Mouse (Mus musculus): ENCODE data around the gene Mlycd. TPM values are rescaled to one million over a fixed set of nuclear protein-coding genes. Genes with fewer than 3 reads are reported as not detected.

The Mlycd gene
- polyA plus RNA-seq, 1 experiment: 4.7 TPM

GRCm38 (mm10) chr8:119395072-119395950 is 633 bp downstream of the Mlycd start:
- Histone ChIP-seq H3K4me3 (replicated peaks; ENCODE audit: control insufficient read depth, low read depth, low read length) (peak overlapping the region; percentile 71), H3K27ac (ENCODE audit: control insufficient read depth, insufficient read depth, low read depth, low read length, poor library complexity) (peak overlapping the region; percentile 93), H3K4me1 (ENCODE audit: control insufficient read depth, insufficient read depth, low read length) (peaks cover 2% of the 10 kb centered on the region)
- 7% methylated on average over 83 of the region's 83 CpGs for WGBS
- TF ChIP-seq CTCF (IDR thresholded peaks at IDR 0.05; ENCODE audit: control insufficient read depth, insufficient read depth, low read length) (no peak), POLR2A (IDR thresholded peaks at IDR 0.05; ENCODE audit: borderline replicate concordance, control insufficient read depth, low read depth, low read length) (no peak)

GRCm38 (mm10) chr8:119398558-119398957 is 3.9 kb downstream of the Mlycd start:
- H3K4me1 ChIP-seq (ENCODE audit: control insufficient read depth, insufficient read depth, low read length): peaks cover 2% of the 10 kb centered on the region
- 60% methylated on average over 9 of the region's 9 CpGs for WGBS
- H3K27ac ChIP-seq (ENCODE audit: control insufficient read depth, insufficient read depth, low read depth, low read length, poor library complexity): no peak overlapping the region
- H3K4me3 ChIP-seq (replicated peaks; ENCODE audit: control insufficient read depth, low read depth, low read length): no peak overlapping the region
- TF ChIP-seq CTCF (IDR thresholded peaks at IDR 0.05; ENCODE audit: control insufficient read depth, insufficient read depth, low read length) (no peak), POLR2A (IDR thresholded peaks at IDR 0.05; ENCODE audit: borderline replicate concordance, control insufficient read depth, low read depth, low read length) (no peak)

- Histone ChIP-seq H3K4me1 (ENCODE audit: control insufficient read depth, insufficient read depth, low read length) (peaks cover 2% of the 10 kb centered on the region), H3K27ac (ENCODE audit: control insufficient read depth, insufficient read depth, low read depth, low read length, poor library complexity) (no peak overlapping the region), H3K4me3 (replicated peaks; ENCODE audit: control insufficient read depth, low read depth, low read length) (no peak overlapping the region)
- 78% methylated on average over 6 of the region's 6 CpGs for WGBS
- TF ChIP-seq CTCF (IDR thresholded peaks at IDR 0.05; ENCODE audit: control insufficient read depth, insufficient read depth, low read length) (no peak), POLR2A (IDR thresholded peaks at IDR 0.05; ENCODE audit: borderline replicate concordance, control insufficient read depth, low read depth, low read length) (no peak)
These were observed 4.6 kb downstream of the Mlycd start for GRCm38 (mm10) chr8:119399255-119399654.

GRCm38 (mm10) chr8:119400122-119400671 is 5.5 kb downstream of the Mlycd start:
- H3K27ac ChIP-seq (ENCODE audit: control insufficient read depth, insufficient read depth, low read depth, low read length, poor library complexity): no peak overlapping the region
- TF ChIP-seq POLR2A (IDR thresholded peaks at IDR 0.05; ENCODE audit: borderline replicate concordance, control insufficient read depth, low read depth, low read length) (no peak), CTCF (IDR thresholded peaks at IDR 0.05; ENCODE audit: control insufficient read depth, insufficient read depth, low read length) (no peak)
- no peak overlapping the region for H3K4me3 ChIP-seq (replicated peaks; ENCODE audit: control insufficient read depth, low read depth, low read length)
- 81% methylated on average over 9 of the region's 9 CpGs for WGBS
- peaks cover 2% of the 10 kb centered on the region for H3K4me1 ChIP-seq (ENCODE audit: control insufficient read depth, insufficient read depth, low read length)

- 80% methylated on average over 3 of the region's 3 CpGs for WGBS
These were observed 6.2 kb downstream of the Mlycd start for GRCm38 (mm10) chr8:119400904-119401303.

GRCm38 (mm10) chr8:119403912-119404311 is 9.2 kb downstream of the Mlycd start:
- WGBS: 75% methylated on average over 10 of the region's 10 CpGs

More at GRCm38 (mm10) chr8:119400904-119401303, 6.2 kb downstream of the Mlycd start:
- Histone ChIP-seq H3K4me1 (ENCODE audit: control insufficient read depth, insufficient read depth, low read length) (no peaks in the 10 kb centered on the region), H3K4me3 (replicated peaks; ENCODE audit: control insufficient read depth, low read depth, low read length) (no peak overlapping the region), H3K27ac (ENCODE audit: control insufficient read depth, insufficient read depth, low read depth, low read length, poor library complexity) (no peak overlapping the region)
- TF ChIP-seq CTCF (IDR thresholded peaks at IDR 0.05; ENCODE audit: control insufficient read depth, insufficient read depth, low read length): no peak
- TF ChIP-seq POLR2A (IDR thresholded peaks at IDR 0.05; ENCODE audit: borderline replicate concordance, control insufficient read depth, low read depth, low read length): no peak

GRCm38 (mm10) chr8:119404648-119405047 is 10.0 kb downstream of the Mlycd start:
- Histone ChIP-seq H3K27ac (ENCODE audit: control insufficient read depth, insufficient read depth, low read depth, low read length, poor library complexity) (no peak overlapping the region), H3K4me1 (ENCODE audit: control insufficient read depth, insufficient read depth, low read length) (no peaks in the 10 kb centered on the region), H3K4me3 (replicated peaks; ENCODE audit: control insufficient read depth, low read depth, low read length) (no peak overlapping the region)
- no peak for TF ChIP-seq CTCF (IDR thresholded peaks at IDR 0.05; ENCODE audit: control insufficient read depth, insufficient read depth, low read length)
- TF ChIP-seq POLR2A (IDR thresholded peaks at IDR 0.05; ENCODE audit: borderline replicate concordance, control insufficient read depth, low read depth, low read length): no peak
- WGBS: 83% methylated on average over 5 of the region's 5 CpGs

More at GRCm38 (mm10) chr8:119403912-119404311, 9.2 kb downstream of the Mlycd start:
- no peak overlapping the region for H3K27ac ChIP-seq (ENCODE audit: control insufficient read depth, insufficient read depth, low read depth, low read length, poor library complexity)
- H3K4me1 ChIP-seq (ENCODE audit: control insufficient read depth, insufficient read depth, low read length): no peaks in the 10 kb centered on the region
- no peak overlapping the region for H3K4me3 ChIP-seq (replicated peaks; ENCODE audit: control insufficient read depth, low read depth, low read length)
- TF ChIP-seq CTCF (IDR thresholded peaks at IDR 0.05; ENCODE audit: control insufficient read depth, insufficient read depth, low read length) (no peak), POLR2A (IDR thresholded peaks at IDR 0.05; ENCODE audit: borderline replicate concordance, control insufficient read depth, low read depth, low read length) (no peak)

- no peak for TF ChIP-seq POLR2A (IDR thresholded peaks at IDR 0.05; ENCODE audit: borderline replicate concordance, control insufficient read depth, low read depth, low read length)
- no peak for TF ChIP-seq CTCF (IDR thresholded peaks at IDR 0.05; ENCODE audit: control insufficient read depth, insufficient read depth, low read length)
- Histone ChIP-seq H3K27ac (ENCODE audit: control insufficient read depth, insufficient read depth, low read depth, low read length, poor library complexity) (no peak overlapping the region), H3K4me1 (ENCODE audit: control insufficient read depth, insufficient read depth, low read length) (peaks cover 3% of the 10 kb centered on the region; the same call in 1 of the 2 replicates), H3K4me3 (replicated peaks; ENCODE audit: control insufficient read depth, low read depth, low read length) (no peak overlapping the region)
- WGBS: 82% methylated on average over 8 of the region's 8 CpGs
These were observed 13.6 kb downstream of the Mlycd start for GRCm38 (mm10) chr8:119408311-119408710.
